Mouse (Mus musculus) splenic B cell, adult 2 months (primary cell): ENCODE data around the gene Sox1.

Source experiments
- DNase-seq: peaks from one replicate; pipeline ENCODE4 v3.0.0-alpha.2; 2011; ENCODE audit warnings: low read depth, low spot score
- H3K27me3 ChIP-seq: 2 replicates; pipeline ENCODE4 v1.6.1; 2012; ENCODE audit warnings: mild to moderate bottlenecking, low read length, moderate library complexity, mixed read lengths; ENCODE audit not compliant: control insufficient read depth, poor library complexity, insufficient read depth, severe bottlenecking
- H3K36me3 ChIP-seq: 2 replicates; pipeline ENCODE4 v1.6.1; 2012; ENCODE audit warnings: mild to moderate bottlenecking, low read length, moderate library complexity, mixed read lengths; ENCODE audit not compliant: control insufficient read depth, poor library complexity, insufficient read depth, severe bottlenecking

Sox1 gene

DNA sequence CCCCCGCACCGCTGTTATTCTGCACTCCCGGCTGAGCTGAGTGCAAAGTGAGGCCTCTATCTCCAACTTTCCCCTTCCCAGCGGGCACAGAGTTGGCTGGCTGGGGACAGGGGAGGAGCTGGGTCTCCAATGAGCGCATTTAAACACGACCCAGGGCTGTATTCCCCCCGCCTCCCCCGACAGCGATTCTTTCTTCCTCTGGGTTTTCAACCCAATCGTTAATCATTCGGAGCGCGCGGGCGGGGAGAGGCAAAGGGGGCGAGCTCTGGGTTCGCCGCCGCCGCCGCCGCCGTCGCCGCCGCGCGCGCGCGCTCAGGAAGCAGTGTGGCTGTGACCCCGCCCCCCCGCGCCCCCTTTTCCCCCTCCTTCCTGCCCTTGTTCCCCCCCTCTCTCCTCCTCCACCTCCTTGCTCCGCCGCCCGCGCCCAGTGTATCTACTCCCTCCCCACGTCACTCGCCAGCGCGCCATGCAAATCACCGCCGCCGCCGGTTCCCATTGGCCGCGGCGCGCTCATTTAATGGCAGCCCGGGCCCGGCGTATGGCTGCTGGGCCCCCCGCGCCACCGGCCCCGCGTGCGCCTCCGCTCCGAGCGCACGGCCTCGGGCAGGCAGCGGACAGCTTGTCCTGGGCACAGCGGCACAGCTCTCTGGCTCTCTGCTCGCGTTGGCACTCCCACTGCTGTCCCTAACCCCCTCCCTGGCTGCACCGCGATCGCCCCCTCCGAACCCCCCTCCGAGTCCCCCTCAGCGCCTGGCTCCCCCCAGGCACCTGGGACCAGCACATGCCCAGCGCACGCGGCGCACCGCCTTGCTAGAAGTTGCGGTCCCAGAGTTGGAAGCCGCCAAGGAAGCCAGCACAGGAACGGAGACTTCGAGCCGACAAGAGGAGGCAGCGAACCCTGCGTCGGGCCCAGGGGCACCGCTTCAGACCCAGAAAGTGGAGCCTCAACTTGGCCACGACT, at the start of gene Sox1:
TSS of gene Sox1 (plus strand) at position 225 of the 961 bp plus-strand sequence.
- Histone ChIP-seq H3K36me3 (no peaks in the 10 kb centered on the region), H3K27me3 (peaks cover 6% of the 10 kb centered on the region; the same call in 1 of the 2 replicates)
- DNase-seq: peak; percentile 3

DNA sequence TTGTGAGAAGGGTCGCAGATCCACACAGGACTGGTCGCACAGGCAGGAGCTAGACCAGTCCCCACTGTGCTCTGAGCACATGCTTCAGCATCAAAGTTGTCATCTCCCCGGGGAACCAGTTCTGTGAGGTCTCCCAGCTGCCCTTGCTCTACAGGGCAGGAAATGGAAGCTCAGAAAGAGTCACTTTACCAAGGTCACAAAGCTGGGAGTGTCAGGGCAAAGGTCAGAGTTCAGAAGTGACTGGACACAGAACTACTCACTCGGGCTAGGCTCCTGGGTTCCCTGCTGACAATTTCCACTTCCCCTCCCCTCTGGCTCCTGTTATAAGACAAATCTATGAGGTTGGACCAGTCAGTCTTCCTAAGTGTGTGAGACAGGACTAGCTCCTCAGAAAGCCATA, 49.2 kb upstream of the Sox1 start:
- H3K36me3 ChIP-seq: no peaks in the 10 kb centered on the region
- no peaks in the 10 kb centered on the region for H3K27me3 ChIP-seq
- DNase-seq: no peak

DNA sequence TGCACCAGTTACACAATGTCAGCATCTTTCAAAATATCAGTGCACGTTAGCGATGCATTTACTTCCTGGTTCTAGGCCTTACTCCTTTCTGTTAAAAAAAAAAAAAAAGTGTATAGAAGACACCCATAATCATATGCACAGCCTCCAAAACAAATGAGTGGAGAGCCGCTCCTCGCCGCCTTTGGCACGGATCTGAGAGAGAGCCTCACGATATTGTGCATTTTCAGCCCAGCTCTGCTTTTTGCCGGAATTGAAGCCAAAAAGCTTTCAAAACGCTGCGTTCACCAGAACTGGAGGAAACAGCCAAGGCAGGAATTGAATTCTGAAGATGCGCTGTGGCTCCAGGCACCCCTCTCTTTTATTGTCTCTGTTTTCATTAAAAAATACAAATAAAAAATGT, 48.2 kb upstream of the Sox1 start:
- H3K36me3 ChIP-seq: no peaks in the 10 kb centered on the region
- no peaks in the 10 kb centered on the region for H3K27me3 ChIP-seq
- no peak for DNase-seq

DNA sequence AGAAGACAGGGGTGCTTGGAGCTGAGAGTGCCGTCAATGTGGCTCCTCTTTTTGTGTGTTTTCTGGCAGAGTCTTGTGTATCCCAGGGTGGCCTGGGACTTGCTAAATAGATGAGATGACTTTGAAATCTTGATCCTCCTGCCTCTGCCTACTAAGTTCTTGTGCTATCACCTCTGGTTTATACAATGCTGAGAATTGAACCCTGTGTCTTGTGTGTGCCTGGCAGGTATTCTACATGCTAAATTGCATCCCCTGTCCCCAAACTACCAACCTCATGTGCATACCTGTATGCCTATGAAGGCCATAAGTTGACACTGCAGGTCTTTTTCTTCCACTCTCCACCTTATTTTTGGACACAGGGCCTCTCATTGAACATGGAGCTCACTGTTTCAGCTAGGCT, 46.8 kb upstream of the Sox1 start:
- DNase-seq: no peak
- no peaks in the 10 kb centered on the region for H3K36me3 ChIP-seq
- H3K27me3 ChIP-seq: no peaks in the 10 kb centered on the region

DNA sequence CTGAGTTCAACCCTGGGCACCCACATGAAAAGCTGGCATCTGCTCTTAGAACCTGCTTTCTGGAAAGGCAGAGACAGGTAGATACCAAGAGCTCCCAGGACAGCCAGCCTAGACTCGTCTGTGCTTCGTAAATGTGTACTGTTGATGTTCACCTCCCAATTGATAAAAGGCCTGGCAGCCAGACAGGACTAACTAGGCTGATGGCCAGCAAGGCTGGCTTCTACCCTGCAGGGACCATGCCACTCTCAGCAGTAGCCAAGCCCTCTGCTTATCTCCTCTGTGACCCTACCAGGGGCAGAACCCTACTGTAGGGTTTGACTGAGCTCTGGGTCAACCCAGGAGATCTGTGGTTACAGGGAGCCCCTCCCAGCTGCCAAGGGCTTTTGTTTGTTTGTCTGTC, 45.5 kb upstream of the Sox1 start:
- H3K27me3 ChIP-seq: no peaks in the 10 kb centered on the region
- H3K36me3 ChIP-seq: no peaks in the 10 kb centered on the region

DNA sequence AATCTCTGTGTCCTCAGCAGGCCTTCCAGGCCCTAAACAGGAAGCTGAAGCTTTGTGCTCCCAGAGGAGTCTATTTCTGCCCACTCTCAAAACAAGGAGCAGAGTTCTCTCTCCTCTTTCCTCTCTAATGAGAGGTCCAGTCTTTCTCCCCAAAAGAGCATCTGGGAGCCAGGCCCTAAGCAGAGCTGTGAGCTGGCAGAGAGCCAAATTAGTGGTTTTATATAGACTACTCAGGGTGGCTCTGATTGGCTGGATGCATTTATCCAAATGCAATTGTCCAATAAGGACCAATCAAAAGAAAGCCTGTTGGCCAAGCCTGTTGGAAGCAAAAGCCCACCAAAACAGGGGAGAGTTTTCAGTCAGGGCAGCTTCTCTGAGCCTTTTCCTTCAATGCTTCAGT, 44.0 kb upstream of the Sox1 start:
- no peak for DNase-seq
- Histone ChIP-seq H3K27me3 (no peaks in the 10 kb centered on the region), H3K36me3 (no peaks in the 10 kb centered on the region)

More for the DNA sequence above, 45.5 kb upstream of the Sox1 start:
- DNase-seq: no peak

DNA sequence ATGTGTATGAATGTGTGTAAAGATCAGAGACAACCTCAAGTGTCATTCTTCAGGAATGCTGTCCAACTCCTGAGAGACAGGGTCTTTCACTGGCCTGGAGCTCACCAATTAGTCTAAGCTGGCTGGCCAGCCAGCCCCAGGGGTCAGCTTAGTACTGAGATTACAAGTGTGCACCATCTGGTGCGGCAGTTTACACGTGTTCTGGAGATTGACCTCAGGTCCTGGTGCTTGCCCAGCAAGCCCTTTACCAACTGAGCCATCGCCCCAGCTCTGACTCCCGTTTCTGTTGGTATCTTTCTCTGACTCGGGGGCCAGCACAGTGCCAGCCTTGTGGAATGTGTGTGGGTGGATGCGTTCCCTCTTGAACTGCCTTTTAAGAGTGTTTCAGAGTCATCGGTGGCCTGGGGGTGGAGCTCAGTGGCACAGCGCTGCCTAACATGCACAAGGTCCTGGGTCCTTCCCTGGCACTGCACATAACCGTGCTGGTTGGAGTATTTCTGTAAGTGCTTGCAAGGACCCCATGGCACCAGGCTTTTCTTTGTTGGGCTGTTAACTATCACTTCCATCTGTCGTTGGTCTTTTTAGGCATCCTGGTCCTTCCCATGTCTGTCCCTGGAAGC, 40.6 kb upstream of the Sox1 start:
- DNase-seq: no peak
- H3K27me3 ChIP-seq: no peaks in the 10 kb centered on the region

DNA sequence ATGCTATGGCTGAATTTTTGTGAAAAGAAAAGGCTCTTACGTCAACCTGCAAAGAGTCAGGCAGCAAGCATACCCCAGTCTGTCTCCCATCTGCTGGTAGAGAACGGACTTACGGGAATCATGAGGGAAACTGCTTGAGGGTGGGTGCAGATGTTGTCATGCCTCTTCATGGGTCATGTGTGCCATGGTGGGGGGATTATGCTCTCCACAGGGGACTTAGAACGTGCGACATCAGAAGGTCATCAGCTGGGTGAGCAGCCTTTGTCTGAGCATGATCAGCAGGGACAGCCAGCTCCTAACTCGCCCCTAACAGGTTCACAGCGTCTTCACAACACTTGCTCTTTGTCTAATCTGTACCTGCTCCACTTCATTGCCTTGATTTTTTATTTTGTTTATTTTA, 26.9 kb upstream of the Sox1 start:
- Histone ChIP-seq H3K36me3 (no peaks in the 10 kb centered on the region), H3K27me3 (no peaks in the 10 kb centered on the region)
- DNase-seq: no peak

More for the DNA sequence above, 40.6 kb upstream of the Sox1 start:
- H3K36me3 ChIP-seq: no peaks in the 10 kb centered on the region

DNA sequence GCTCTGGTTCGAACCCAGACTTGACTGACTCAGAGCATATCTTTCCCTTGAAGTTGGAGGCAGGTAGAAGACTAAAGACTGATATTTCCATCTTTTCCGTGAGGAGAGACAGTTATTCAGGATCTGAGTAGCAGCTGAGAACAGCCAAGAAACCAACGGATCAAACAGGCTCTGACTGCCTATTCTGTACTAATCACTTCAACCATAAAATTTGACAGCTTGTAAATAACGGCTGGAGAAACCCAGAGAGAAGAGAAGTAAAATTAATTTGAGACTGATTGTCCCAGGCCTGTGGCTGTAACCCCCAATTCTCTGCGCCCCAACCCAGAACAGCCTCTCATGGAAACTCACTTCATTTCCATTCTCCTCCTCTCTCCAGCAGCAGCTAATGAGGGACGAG, 26.2 kb upstream of the Sox1 start:
- no peaks in the 10 kb centered on the region for H3K36me3 ChIP-seq
- no peaks in the 10 kb centered on the region for H3K27me3 ChIP-seq
- DNase-seq: no peak

DNA sequence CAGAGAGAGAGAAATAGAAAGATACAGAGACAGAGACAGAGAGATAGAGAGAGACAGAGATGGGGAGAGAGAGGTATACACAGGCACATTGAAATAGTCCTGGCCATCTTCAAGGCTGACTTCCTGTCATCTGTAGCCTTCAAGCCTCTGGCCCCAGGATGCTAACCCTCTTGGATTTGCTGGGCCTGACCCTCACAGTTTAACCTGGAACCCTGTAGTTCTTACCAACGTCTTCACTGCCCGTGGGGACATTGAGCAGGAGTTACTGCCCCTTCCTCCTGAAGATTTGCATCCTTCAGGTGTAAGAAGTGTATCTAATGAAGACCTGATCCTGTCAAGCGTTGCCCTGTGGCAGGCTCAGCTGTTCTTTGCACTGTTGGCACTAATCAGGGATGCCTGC, 14.0 kb upstream of the Sox1 start:
- no peaks in the 10 kb centered on the region for H3K36me3 ChIP-seq
- DNase-seq: no peak
- no peaks in the 10 kb centered on the region for H3K27me3 ChIP-seq

DNA sequence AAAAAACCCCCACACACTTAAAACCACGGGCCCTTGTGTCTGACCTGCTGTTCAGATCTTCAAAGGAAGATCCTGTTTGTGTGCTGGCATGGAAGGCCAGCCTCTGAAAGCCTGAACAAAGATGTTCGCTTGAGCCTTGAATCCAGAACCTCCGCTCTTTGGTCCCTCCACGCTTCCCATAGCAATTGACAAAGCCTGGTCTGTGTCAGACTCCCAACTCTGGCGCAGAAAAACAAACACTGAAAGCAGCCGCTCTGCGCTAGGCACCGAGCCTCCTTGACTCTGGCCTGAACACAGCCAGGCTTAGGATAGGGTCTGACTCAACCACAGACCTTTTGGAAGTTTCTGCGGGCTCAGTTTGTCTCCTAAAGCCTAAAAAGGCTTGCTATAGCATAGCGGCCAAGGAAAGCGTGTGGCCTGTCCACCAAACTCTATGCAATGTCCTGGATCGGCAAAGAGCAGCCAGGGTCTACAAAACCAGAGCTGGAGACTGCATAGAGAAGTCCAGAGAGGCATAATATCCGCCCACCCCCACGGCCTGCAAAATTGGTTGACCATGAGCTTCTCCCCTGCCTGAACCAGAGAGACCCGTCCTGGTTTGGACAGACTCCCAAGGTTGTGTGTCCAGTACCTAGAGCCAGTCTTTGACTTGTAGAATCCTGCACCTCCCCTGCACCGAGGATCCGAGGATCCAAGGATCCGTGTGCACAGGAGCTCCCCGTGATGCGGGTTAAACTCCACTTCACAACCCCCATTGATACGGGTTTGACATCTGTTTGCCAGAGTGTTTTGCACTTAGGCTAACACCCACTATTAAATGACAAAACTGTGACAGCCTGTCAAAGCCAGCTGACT, 12.2 kb upstream of the Sox1 start:
- H3K27me3 ChIP-seq: no peaks in the 10 kb centered on the region
- no peak for DNase-seq
- no peaks in the 10 kb centered on the region for H3K36me3 ChIP-seq

DNA sequence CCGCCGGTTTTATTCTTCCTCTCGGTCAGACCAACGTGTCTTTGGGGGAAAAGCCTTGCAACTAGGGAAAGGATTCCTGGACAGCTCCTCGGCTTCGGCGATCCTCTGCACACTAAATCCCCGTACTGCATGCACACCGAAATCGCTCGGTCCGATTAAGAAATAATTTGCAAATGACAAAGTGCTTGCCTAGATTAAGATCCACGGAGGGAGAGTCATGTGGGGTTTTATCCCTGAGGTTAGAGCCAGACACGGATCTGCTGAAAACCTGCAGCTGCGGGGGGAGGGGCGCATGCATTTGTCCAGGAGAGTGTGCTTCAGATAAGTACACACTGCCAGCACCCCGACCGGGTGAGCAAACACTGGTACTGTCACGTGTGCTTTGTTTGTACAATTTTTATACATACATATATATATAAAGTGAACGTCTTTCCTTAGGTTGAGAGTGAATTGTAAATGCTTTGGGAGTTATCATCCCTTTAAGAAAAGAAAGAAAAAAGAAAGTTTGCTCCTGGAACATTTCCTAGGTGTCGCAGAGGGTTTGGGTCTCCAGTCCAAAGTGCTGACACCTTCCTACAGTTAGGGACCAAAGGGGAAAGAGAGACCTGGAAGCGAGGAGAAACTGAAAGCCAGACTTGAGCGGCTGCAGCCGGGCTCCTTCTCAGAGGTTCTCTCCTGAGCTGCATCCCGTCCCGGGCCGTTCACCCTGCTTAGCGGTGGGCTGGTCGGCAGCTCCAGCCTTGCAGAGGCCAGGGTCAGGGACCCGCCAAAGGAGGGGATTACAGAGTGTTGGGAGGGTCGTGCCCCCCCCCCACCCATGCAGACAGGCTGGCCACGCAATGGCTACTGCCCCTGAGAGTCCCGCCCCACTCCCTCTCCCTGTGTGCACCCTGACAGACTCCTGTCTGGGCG, 10.9 kb upstream of the Sox1 start:
- Histone ChIP-seq H3K36me3 (no peaks in the 10 kb centered on the region), H3K27me3 (no peaks in the 10 kb centered on the region)
- no peak for DNase-seq

DNA sequence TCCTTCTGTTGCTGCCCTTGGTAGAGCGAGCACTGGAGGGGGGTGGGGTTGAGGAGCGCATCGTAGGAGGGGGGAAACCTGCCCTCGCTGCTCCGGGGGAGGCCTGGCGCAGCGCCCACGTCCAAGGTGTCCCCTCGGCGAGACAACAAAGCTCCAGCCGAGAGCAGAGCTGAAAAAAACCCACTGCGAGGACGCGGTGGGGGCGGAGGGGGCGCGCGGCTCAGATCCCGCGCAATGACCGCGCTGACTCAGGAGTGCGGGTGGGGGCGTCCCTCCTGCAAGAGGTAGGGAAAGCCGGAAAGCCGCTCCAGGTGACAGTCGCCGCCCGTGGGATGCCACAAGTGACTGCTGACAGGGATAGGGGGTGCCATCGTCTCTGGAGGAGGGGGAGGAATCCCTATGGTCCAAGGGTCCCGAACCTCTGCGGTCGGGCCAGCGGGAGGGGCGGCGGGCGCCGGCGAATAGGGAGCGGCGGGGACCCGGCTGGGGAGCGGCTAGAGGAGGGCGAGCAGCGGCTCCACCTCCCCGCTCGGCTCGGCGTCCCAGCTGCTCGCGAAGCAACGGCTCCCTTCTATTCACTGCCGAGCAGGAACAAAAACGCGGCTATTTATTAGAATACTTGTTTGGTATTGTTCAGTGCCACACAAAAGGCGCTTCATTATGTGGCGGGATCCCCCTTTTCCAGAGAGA, 10.0 kb upstream of the Sox1 start:
- H3K27me3 ChIP-seq: no peaks in the 10 kb centered on the region
- no peaks in the 10 kb centered on the region for H3K36me3 ChIP-seq
- no peak for DNase-seq
